Mouse (Mus musculus) MEL (cell line): ENCODE results near the gene Tmem202. TPM values are rescaled to one million over a fixed set of nuclear protein-coding genes. Genes with fewer than 3 reads are reported as not detected.

Source experiments
- DNase-seq: peaks from one replicate; pipeline ENCODE4 v3.0.0; 2011; ENCODE audit warnings: low read depth, low spot score
- H3K27ac ChIP-seq: 2 replicates; pipeline ENCODE4 v1.5.1; 2012; ENCODE audit warnings: low read depth, mild to moderate bottlenecking, control low read depth, low read length, moderate library complexity; ENCODE audit not compliant: control insufficient read depth
- H3K27me3 ChIP-seq, 2 experiments: fragments of 150-350 bp in 1 of 2; sonication (generic) in 1 of 2; 2 replicates each; pipeline ENCODE4 v1.6.1; 2012; ENCODE audit warnings: low read length in 2 of 2, mild to moderate bottlenecking in 2 of 2, improper control_type of control experiment in 1 of 2, moderate library complexity in 1 of 2; ENCODE audit not compliant: insufficient read depth in 2 of 2, control insufficient read depth in 1 of 2
- H3K36me3 ChIP-seq, 2 experiments: 2 replicates each; pipeline ENCODE4 v1.6.1; 2012 to 2014; ENCODE audit warnings: low read length in 2 of 2, improper control_type of control experiment in 1 of 2, inconsistent platforms in 1 of 2, mild to moderate bottlenecking in 1 of 2; ENCODE audit not compliant: insufficient read depth in 2 of 2, control insufficient read depth in 1 of 2
- H3K4me1 ChIP-seq, 2 experiments: fragments of 150-350 bp in 1 of 2; sonication (generic) in 1 of 2; 2 replicates each; pipeline ENCODE4 v1.6.1; 2012; ENCODE audit warnings: low read length in 2 of 2, improper control_type of control experiment in 1 of 2, mild to moderate bottlenecking in 1 of 2; ENCODE audit not compliant: insufficient read depth in 2 of 2, control insufficient read depth in 1 of 2
- H3K4me3 ChIP-seq, 2 experiments: fragments of 150-350 bp in 1 of 2; sonication (generic) in 1 of 2; 2 replicates each; pipeline ENCODE4 v1.5.1; 2012; ENCODE audit warnings: low read depth in 2 of 2, low read length in 2 of 2, mild to moderate bottlenecking in 2 of 2, moderate library complexity in 2 of 2, control low read depth in 1 of 2, improper control_type of control experiment in 1 of 2; ENCODE audit not compliant: control insufficient read depth in 1 of 2, insufficient read depth in 1 of 2
- H3K79me2 ChIP-seq: 2 replicates; pipeline ENCODE4 v1.6.1; 2012; ENCODE audit warnings: mild to moderate bottlenecking, low read length, moderate library complexity; ENCODE audit not compliant: control insufficient read depth, poor library complexity, insufficient read depth
- H3K9ac ChIP-seq: 2 replicates; pipeline ENCODE4 v1.6.1; 2012; ENCODE audit warnings: low read depth, mild to moderate bottlenecking, control low read depth, low read length, moderate library complexity; ENCODE audit not compliant: control insufficient read depth, poor library complexity, severe bottlenecking
- H3K9me3 ChIP-seq: fragments of 150-350 bp; sonication (generic); replicated peaks from 2 replicates; pipeline ENCODE4 v1.6.1; 2012; ENCODE audit warnings: mild to moderate bottlenecking, low read length, improper control_type of control experiment, moderate library complexity; ENCODE audit not compliant: insufficient read depth
- BHLHE40 ChIP-seq: IDR thresholded peaks from 2 replicates; pipeline ENCODE4 v1.6.1; 2012; ENCODE audit warnings: low read depth, mild to moderate bottlenecking, inconsistent platforms, low read length, improper control_type of control experiment, borderline replicate concordance
- CHD1 ChIP-seq: IDR thresholded peaks from 2 replicates; pipeline ENCODE4 v1.6.1; 2012; ENCODE audit warnings: low read depth, mild to moderate bottlenecking, inconsistent platforms, low read length, improper control_type of control experiment
- GATA1 ChIP-seq: IDR thresholded peaks from 2 replicates; pipeline ENCODE4 v1.6.1; 2011; ENCODE audit warnings: low read depth, low read length, improper control_type of control experiment
- HCFC1 ChIP-seq: IDR thresholded peaks from 2 replicates; pipeline ENCODE4 v1.6.1; 2012; ENCODE audit warnings: low read depth, mild to moderate bottlenecking, inconsistent platforms, low read length, improper control_type of control experiment, moderate library complexity
- KAT2A ChIP-seq: conservative IDR thresholded peaks from 2 replicates; pipeline ENCODE4 v1.6.1; 2012; ENCODE audit warnings: low read depth, low read length, improper control_type of control experiment, inconsistent platforms
- MAFK ChIP-seq: IDR thresholded peaks from 2 replicates; pipeline ENCODE4 v1.6.1; 2011; ENCODE audit warnings: low read depth, mild to moderate bottlenecking, low read length, improper control_type of control experiment, borderline replicate concordance
- MAZ ChIP-seq: IDR thresholded peaks from 2 replicates; pipeline ENCODE4 v1.6.1; 2012; ENCODE audit warnings: low read depth, mild to moderate bottlenecking, inconsistent platforms, low read length, improper control_type of control experiment
- MYC ChIP-seq: IDR thresholded peaks from 2 replicates; pipeline ENCODE4 v1.6.1; 2011; ENCODE audit warnings: low read depth, mild to moderate bottlenecking, low read length, improper control_type of control experiment, moderate library complexity
- NELFE ChIP-seq: IDR thresholded peaks from 2 replicates; pipeline ENCODE4 v1.6.1; 2011; ENCODE audit warnings: low read depth, low read length, improper control_type of control experiment
- POLR2A ChIP-seq, 2 experiments: IDR thresholded peaks; 2 replicates each; pipeline ENCODE4 v1.6.1; 2011 to 2012; ENCODE audit warnings: low read length in 2 of 2, mild to moderate bottlenecking in 2 of 2, control low read depth in 1 of 2, improper control_type of control experiment in 1 of 2, low read depth in 1 of 2, moderate library complexity in 1 of 2; ENCODE audit not compliant: control insufficient read depth in 1 of 2, insufficient read depth in 1 of 2, poor library complexity in 1 of 2
- POLR2AphosphoS5 ChIP-seq: IDR thresholded peaks from 2 replicates; pipeline ENCODE4 v1.6.1; 2012; ENCODE audit warnings: low read depth, borderline replicate concordance, mild to moderate bottlenecking, inconsistent platforms, low read length, moderate library complexity, mixed read lengths
- RAD21 ChIP-seq: IDR thresholded peaks from 2 replicates; pipeline ENCODE4 v1.6.1; 2011; ENCODE audit warnings: mild to moderate bottlenecking, low read depth, low read length, improper control_type of control experiment
- RCOR1 ChIP-seq: IDR thresholded peaks from 2 replicates; pipeline ENCODE4 v1.6.1; 2012; ENCODE audit warnings: low read depth, mild to moderate bottlenecking, inconsistent platforms, low read length, improper control_type of control experiment
- SIN3A ChIP-seq: IDR thresholded peaks from 2 replicates; pipeline ENCODE4 v1.6.1; 2012; ENCODE audit warnings: low read length, improper control_type of control experiment, inconsistent platforms
- SMC3 ChIP-seq: IDR thresholded peaks from 2 replicates; pipeline ENCODE4 v1.6.1; 2011; ENCODE audit warnings: low read depth, low read length, improper control_type of control experiment
- TBP ChIP-seq: IDR thresholded peaks from 2 replicates; pipeline ENCODE4 v1.8.0; 2011; ENCODE audit warnings: low read depth, low read length, improper control_type of control experiment
- TCF12 ChIP-seq: IDR thresholded peaks from 2 replicates; pipeline ENCODE4 v1.6.1; 2014; ENCODE audit warnings: low read depth, mild to moderate bottlenecking, inconsistent platforms, low read length, improper control_type of control experiment, moderate library complexity
- USF2 ChIP-seq, 2 experiments: IDR thresholded peaks; 2 replicates each; pipeline ENCODE4 v1.6.1; 2011 to 2012; ENCODE audit warnings: improper control_type of control experiment in 2 of 2, low read length in 2 of 2, borderline replicate concordance in 1 of 2, inconsistent platforms in 1 of 2, low read depth in 1 of 2, mild to moderate bottlenecking in 1 of 2; ENCODE audit not compliant: insufficient read depth in 1 of 2
- ZC3H11A ChIP-seq: IDR thresholded peaks from 2 replicates; pipeline ENCODE4 v1.6.1; 2012; ENCODE audit warnings: low read depth, mild to moderate bottlenecking, inconsistent platforms, low read length, improper control_type of control experiment
- ZKSCAN1 ChIP-seq: IDR thresholded peaks from 2 replicates; pipeline ENCODE4 v1.6.1; 2012; ENCODE audit warnings: low read depth, mild to moderate bottlenecking, inconsistent platforms, low read length, improper control_type of control experiment, moderate library complexity
- ZNF384 ChIP-seq: IDR thresholded peaks from 2 replicates; pipeline ENCODE4 v1.6.1; 2012; ENCODE audit warnings: low read depth, mild to moderate bottlenecking, inconsistent platforms, low read length, improper control_type of control experiment
- polyA plus RNA-seq, 2 experiments: library from polyadenylated mRNA; stranded (reverse) in 1 of 2; unstranded in 1 of 2; fragments of >175 nt in 1 of 2; fragments of >200 nt in 1 of 2; gene quantifications; 2 replicates each; pipeline versions ENCODE4 v1.2.1 to v1.2.4; 2012; ENCODE audit warnings: low replicate concordance in 2 of 2, low read depth in 1 of 2; ENCODE audit not compliant: insufficient read length in 2 of 2, insufficient read depth in 1 of 2, missing spikeins in 1 of 2
- total RNA-seq: library from RNA; depleted of rRNA; stranded (reverse); fragments of 300-350 nt; gene quantifications from 2 replicates; pipeline ENCODE4 v1.2.3, GENCODE M21; 2012

Tmem202 gene
- total and polyA plus RNA-seq, 3 experiments, result 0.50 TPM; not detected in 2

DNA sequence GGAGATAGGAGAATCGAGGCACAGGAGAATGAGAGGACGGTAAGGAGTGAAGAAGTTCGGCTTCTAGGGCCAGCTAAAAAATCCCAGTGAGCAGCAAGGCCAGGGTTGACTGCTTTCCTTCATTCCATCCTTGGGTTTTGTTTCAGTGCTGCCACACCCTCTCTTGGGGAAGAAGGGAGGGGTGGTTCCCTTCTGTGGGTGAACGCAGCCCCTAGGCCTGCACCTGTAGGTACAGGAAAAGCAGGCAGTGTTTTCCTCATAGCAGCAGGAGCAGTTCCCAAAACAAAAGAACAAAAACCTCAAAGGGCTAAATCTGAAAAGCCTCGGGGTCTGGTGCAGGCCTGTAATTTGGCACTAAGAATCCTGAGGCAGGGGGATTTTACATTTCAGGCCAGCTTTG lies 8.0 kb downstream of the Tmem202 start:
- H3K27me3 ChIP-seq, result no peaks in the 10 kb centered on the region
- H3K9ac ChIP-seq, result no peak overlapping the region
- TF ChIP-seq POLR2A (IDR thresholded peaks at IDR 0.05; ENCODE audit: control insufficient read depth in 1 of 2, insufficient read depth in 1 of 2, low read depth in 1 of 2, low read length in 2 of 2, poor library complexity in 1 of 2), result no peak
- TF ChIP-seq RCOR1, result no peak
- TF ChIP-seq SMC3, result no peak
- TF ChIP-seq HCFC1, result no peak
- no peak for TF ChIP-seq MAFK
- no peak for TF ChIP-seq ZKSCAN1
- no peak for TF ChIP-seq POLR2AphosphoS5
- TF ChIP-seq USF2 (IDR thresholded peaks at IDR 0.05; ENCODE audit: borderline replicate concordance in 1 of 2, insufficient read depth in 1 of 2, low read depth in 1 of 2, low read length in 2 of 2), result no peak
- no peak for TF ChIP-seq TCF12
- TF ChIP-seq MAZ, result no peak
- no peaks in the 10 kb centered on the region for H3K79me2 ChIP-seq
- peaks cover 0 to 6% of the 10 kb centered on the region in 2 experiments; a peak in 2 of 4 replicates for H3K36me3 ChIP-seq
- H3K9me3 ChIP-seq, result no peaks in the 10 kb centered on the region
- no peak for DNase-seq
- H3K4me1 ChIP-seq, result peaks cover 4 to 14% of the 10 kb centered on the region in 2 experiments; a peak in 3 of 4 replicates
- H3K4me3 ChIP-seq, result no peak overlapping the region
- no peak overlapping the region for H3K27ac ChIP-seq

DNA sequence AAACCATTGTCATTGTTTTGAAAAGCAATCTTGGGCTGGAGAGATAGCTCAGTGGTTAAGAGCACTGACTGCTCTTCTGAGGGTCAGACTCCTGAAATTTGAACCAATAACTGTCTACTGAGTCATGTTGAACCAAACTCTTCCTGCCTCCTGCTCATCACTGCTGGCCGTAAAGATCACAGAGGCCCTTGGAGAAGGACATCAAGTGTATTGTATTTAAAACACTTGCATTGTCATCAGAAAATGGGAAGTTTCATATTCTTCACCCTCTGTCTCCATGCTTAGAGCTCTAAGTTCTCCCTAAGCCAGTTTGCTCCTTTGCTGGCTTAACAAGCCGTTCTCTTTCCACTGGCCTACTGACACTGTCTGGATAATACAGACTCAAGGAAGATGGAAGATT lies 11.4 kb downstream of the Tmem202 start:
- Histone ChIP-seq H3K4me3 (no peak overlapping the region), H3K36me3 (peaks cover 0 to 6% of the 10 kb centered on the region in 2 experiments; a peak in 2 of 4 replicates), H3K79me2 (no peaks in the 10 kb centered on the region), H3K27me3 (no peaks in the 10 kb centered on the region), H3K9ac (no peak overlapping the region), H3K9me3 (no peaks in the 10 kb centered on the region), H3K4me1 (peaks cover 4 to 14% of the 10 kb centered on the region in 2 experiments; a peak in 3 of 4 replicates), H3K27ac (no peak overlapping the region)
- TF ChIP-seq CHD1, result no peak
- no peak for TF ChIP-seq NELFE
- no peak for TF ChIP-seq BHLHE40
- TF ChIP-seq GATA1, result no peak
- TF ChIP-seq ZNF384, result no peak
- TF ChIP-seq TBP, result no peak
- no peak for TF ChIP-seq SIN3A
- no peak for TF ChIP-seq POLR2A (IDR thresholded peaks at IDR 0.05; ENCODE audit: control insufficient read depth in 1 of 2, insufficient read depth in 1 of 2, low read depth in 1 of 2, low read length in 2 of 2, poor library complexity in 1 of 2)
- no peak for TF ChIP-seq KAT2A
- no peak for TF ChIP-seq ZC3H11A
- no peak for TF ChIP-seq MAFK
- TF ChIP-seq RAD21, result no peak
- TF ChIP-seq SMC3, result no peak
- TF ChIP-seq MYC, result no peak
- DNase-seq, result peak; percentile 37
